Mouse (Mus musculus): ENCODE measurements around the gene Olfr1293-ps.

The Olfr1293-ps gene

DNA sequence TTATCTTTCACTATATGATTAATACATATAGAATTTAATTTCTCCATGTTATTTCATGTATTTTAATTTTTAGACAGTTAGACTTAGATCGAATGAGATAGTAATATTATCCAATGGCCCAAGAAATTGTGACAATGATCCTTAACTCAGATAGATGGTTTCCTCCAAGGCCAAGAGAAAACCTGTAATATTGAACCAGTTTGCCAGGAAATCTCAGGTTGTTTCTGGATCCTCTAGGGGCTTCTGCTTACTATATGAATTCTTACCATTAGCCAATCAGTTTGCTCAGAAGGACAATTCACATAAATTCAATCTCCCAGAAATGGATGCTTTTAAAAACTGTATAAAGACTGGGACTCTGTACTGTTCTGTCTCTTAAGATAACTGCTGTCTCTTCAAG is at the start of gene Olfr1293-ps:
Gene Olfr1293-ps (plus strand): TSS at position 301 of the 400 bp plus-strand sequence.
- no peak for DNase-seq

DNA sequence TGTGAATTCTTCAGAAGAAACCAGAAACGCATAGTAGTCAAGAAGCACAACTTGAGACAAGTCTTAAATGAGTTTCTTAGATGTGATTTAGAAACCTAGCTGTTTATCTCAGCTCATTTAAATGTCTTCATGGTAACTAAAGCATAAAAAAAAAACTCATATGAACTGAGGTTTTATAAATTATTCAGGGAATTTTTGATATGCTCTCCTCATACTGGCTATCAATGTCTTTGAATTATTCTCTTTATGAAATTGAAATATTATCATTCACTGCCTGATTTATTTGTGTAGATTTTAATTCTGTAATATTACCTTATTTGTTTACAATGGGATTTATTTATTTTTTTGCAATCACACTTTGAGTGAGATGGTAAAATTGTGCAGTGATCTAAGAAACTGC is 44.5 kb upstream of the Olfr1293-ps start, which contains the start of gene Olfr1289:
Gene Olfr1289 (plus strand): TSS at position 301 of the 400 bp plus-strand sequence.
- DNase-seq, result no peak

GRCm38 (mm10) chr2:111493729-111494128 is 31.3 kb upstream of the Olfr1293-ps start, which contains the start of gene Olfr1290:
Gene Olfr1290, minus strand, starts transcription at chr2:111493829.
- DNase-seq, result no peak

DNA sequence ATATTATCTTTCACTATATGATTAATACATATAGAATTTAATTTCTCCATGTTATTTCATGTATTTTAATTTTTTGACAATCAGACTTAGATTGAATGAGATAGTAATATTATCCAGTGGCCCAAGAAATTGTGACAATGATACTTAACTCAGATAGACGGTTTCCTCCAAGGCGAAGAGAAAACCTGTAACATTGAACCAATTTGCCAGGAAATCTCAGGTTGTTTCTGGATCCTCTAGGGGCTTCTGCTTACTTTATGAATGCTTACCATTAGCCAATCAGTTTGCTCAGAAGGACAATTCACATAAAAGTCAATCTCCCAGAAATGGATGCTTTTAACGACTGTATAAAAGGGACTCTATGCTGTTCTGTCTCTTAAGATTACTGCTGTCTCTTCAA is 28.1 kb upstream of the Olfr1293-ps start, which contains the start of gene Olfr1291-ps1:
Gene Olfr1291-ps1 (plus strand): TSS at position 301 of the 400 bp plus-strand sequence.
- no peak for DNase-seq

DNA sequence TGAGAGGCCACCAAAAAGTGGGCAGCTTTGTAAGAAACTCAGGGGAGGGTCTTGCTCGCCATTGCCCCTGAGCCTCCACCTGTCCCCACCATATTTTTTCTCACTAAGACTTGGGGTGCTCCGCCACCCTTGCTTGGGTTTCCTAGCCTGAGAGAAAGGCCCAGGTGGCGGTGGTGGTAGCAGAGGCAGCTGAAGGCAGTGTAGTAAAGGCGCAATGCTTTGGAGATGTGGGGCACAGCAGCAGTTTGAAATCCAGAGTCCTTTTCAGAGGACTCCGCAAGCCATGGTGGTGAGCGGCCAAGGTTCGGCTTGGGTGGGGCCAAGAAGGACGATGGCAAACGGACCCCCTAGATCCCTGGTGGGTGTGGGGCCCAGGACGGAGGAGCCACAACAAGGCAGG is 7.6 kb upstream of the Olfr1293-ps start:
- no peak for DNase-seq

DNA sequence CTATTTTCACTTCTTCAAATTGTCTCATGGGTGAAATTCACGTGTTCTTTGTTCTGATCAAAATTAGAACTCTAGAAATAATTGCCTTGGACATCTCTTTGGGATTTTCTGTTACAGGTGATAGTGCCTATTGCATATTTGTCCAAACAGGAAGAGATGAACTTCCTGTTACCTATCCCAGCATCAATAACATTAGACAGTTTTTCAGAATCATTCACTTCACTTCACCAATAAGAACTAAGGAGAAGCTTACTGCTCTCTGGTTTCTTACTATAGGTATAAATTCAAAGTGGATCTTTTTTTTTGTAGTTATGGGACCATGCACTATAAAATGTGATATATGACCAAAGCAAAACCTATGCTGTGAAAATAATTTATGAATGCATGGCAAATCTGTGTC is 15.2 kb downstream of the Olfr1293-ps start, which contains the start of gene Olfr1294:
Gene Olfr1294 (minus strand): TSS at position 101 of the 400 bp plus-strand sequence.
- DNase-seq, result no peak

GRCm38 (mm10) chr2:111569581-111569980 is 44.6 kb downstream of the Olfr1293-ps start, which contains the start of gene Olfr1295:
Gene Olfr1295, minus strand, starts transcription at chr2:111569681.
- no peak for DNase-seq

Measured in thymus, postnatal 14 days (tissue).